Comparison of ENCODE assay signal across 16 mouse cellular contexts in the genomic region with DNA sequence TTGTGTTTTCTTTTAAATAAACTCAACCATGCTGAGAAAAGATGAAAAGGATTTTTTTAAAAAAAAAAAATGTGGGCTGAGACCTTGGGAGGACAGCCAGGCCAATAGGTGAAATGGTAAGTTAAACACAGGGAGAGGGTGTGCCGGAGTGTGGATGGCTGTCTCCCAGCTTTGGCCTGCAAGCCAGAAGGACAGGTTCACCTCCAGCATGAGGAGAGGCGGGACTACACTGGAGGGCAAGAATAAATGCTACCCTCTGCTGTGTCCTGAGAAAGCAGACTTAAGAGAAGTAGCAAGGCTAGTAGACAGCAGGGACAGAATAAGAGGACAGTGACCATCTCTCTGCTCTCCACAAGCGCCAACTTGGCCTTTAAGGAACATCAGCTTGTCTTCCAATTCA.
DNase-seq lines count a peak whose midpoint lies in the region; ATAC-seq and TF ChIP-seq lines count a peak whose summit lies in the region.
"Had no signal": no experiment of that assay in that cellular context is flagged by ENCODE, and none has a peak within 500 bp of the region (broad histone marks: within the 10 kb centered on the region; RNA-seq: fewer than 3 reads in every experiment).

No protein-coding gene starts in this region.

- peaks cover 9% of the 10 kb centered on the region for H3K36me3 ChIP-seq in liver, embryonic 13.5 days
- peaks cover 49% of the 10 kb centered on the region; the same call in 1 of the 2 replicates for H3K36me3 ChIP-seq in intestine, postnatal 0 days (ENCODE audit: control insufficient read depth, insufficient read depth)
- H3K36me3 ChIP-seq in stomach, embryonic 14.5 days (ENCODE audit: control insufficient read depth, insufficient read depth, low read length), result peaks cover 23% of the 10 kb centered on the region; the same call in 1 of the 2 replicates
- H3K36me3 ChIP-seq: forebrain, embryonic 15.5 days had no signal

- no peak for ATAC-seq in liver, embryonic 13.5 days (ENCODE audit: low read depth)
- no peak for ATAC-seq in intestine, postnatal 0 days
- ATAC-seq in stomach, embryonic 14.5 days (ENCODE audit: insufficient number of reproducible peaks, insufficient read depth, low FRiP score, low read depth), result 0 out of 2 replicates have a peak, but pooled peaks have one; percentile 30
- ATAC-seq: forebrain, embryonic 15.5 days; midbrain, embryonic 16.5 days had no signal

- H3K9me3 ChIP-seq in liver, embryonic 13.5 days (replicated peaks), result no peaks in the 10 kb centered on the region
- H3K9me3 ChIP-seq in intestine, postnatal 0 days (ENCODE audit: control insufficient read depth), result no peaks in the 10 kb centered on the region
- no peaks in the 10 kb centered on the region for H3K9me3 ChIP-seq in stomach, embryonic 14.5 days (ENCODE audit: control insufficient read depth, low read depth, low read length)
- H3K9me3 ChIP-seq: forebrain, embryonic 15.5 days had no signal

- H3K9ac ChIP-seq in liver, embryonic 13.5 days, result no peak overlapping the region
- H3K9ac ChIP-seq in intestine, postnatal 0 days (ENCODE audit: low read depth, low read length), result no peak overlapping the region
- no peak overlapping the region for H3K9ac ChIP-seq in stomach, embryonic 14.5 days (replicated peaks; ENCODE audit: low read depth, low read length)
- H3K9ac ChIP-seq: forebrain, embryonic 15.5 days had no signal

- no peaks in the 10 kb centered on the region for H3K27me3 ChIP-seq in liver, embryonic 13.5 days
- H3K27me3 ChIP-seq in intestine, postnatal 0 days (replicated peaks; ENCODE audit: control insufficient read depth, insufficient read depth, low read length), result no peaks in the 10 kb centered on the region
- no peaks in the 10 kb centered on the region for H3K27me3 ChIP-seq in stomach, embryonic 14.5 days (ENCODE audit: control insufficient read depth, insufficient read depth, low read length)
- H3K27me3 ChIP-seq: CH12.LX; forebrain, embryonic 15.5 days had no signal

- TF ChIP-seq CTCF in intestine, postnatal 0 days (IDR thresholded peaks at IDR 0.05; ENCODE audit: low read depth), result no peak

- peaks cover 14% of the 10 kb centered on the region; the same call in 1 of the 2 replicates for H3K4me1 ChIP-seq in liver, embryonic 13.5 days (replicated peaks)
- no peaks in the 10 kb centered on the region for H3K4me1 ChIP-seq in intestine, postnatal 0 days (replicated peaks; ENCODE audit: control insufficient read depth, insufficient read depth, low read length)
- no peaks in the 10 kb centered on the region; the same call in 1 of the 2 replicates for H3K4me1 ChIP-seq in stomach, embryonic 14.5 days (ENCODE audit: control insufficient read depth, insufficient read depth, low read length)
- H3K4me1 ChIP-seq: forebrain, embryonic 15.5 days had no signal

- peak; percentile 20 for DNase-seq in adrenal gland, postnatal 14 days
- DNase-seq in adrenal gland, adult 8-10 months, result no peak
- DNase-seq in liver, embryonic 13.5 days, result no peak
- DNase-seq in liver, result no peak
- DNase-seq in thymus, adult 18-20 months, result no peak
- DNase-seq in spleen, postnatal 14 days (ENCODE audit: low spot score in 2 of 2), result no peak
- DNase-seq: cerebellum, adult 9-11 months; gastrocnemius, adult 2 months; heart, adult 2 months; kidney, postnatal 14 days; left cerebral cortex, postnatal 4 days had no signal

- 68% methylated on average over 3 of the region's 3 CpGs for WGBS in liver, embryonic 13.5 days (ENCODE audit: insufficient replicate concordance)
- 56% methylated on average over 3 of the region's 3 CpGs for whole genome bisulfite sequencing in intestine, postnatal 0 days
- WGBS in stomach, embryonic 14.5 days, result 64% methylated on average over 3 of the region's 3 CpGs

- H3K27ac ChIP-seq in liver, embryonic 13.5 days, result peak overlapping the region; percentile 5; the same call in 1 of the 2 replicates
- H3K27ac ChIP-seq in intestine, postnatal 0 days (ENCODE audit: low read depth, low read length), result peak overlapping the region; percentile 86; the same call in 1 of the 2 replicates
- H3K27ac ChIP-seq in stomach, embryonic 14.5 days (ENCODE audit: low read length), result peak overlapping the region; percentile 34; the same call in 1 of the 2 replicates
- H3K27ac ChIP-seq: forebrain, embryonic 15.5 days; gastrocnemius, adult 2 months; heart, adult 2 months had no signal

- H3K4me3 ChIP-seq in liver, embryonic 13.5 days (replicated peaks), result no peak overlapping the region
- H3K4me3 ChIP-seq in intestine, postnatal 0 days (ENCODE audit: low read depth, low read length), result no peak overlapping the region
- H3K4me3 ChIP-seq in stomach, embryonic 14.5 days (ENCODE audit: low read depth, low read length), result no peak overlapping the region
- H3K4me3 ChIP-seq: forebrain, embryonic 15.5 days; gastrocnemius, adult 2 months; heart, adult 2 months had no signal

- H3K4me2 ChIP-seq in liver, embryonic 13.5 days, result no peak overlapping the region
- H3K4me2 ChIP-seq in intestine, postnatal 0 days (replicated peaks; ENCODE audit: low read depth), result no peak overlapping the region
- H3K4me2 ChIP-seq in stomach, embryonic 14.5 days (replicated peaks; ENCODE audit: low read depth, low read length), result no peak overlapping the region
- H3K4me2 ChIP-seq: forebrain, embryonic 15.5 days had no signal

Comparison
In these comparisons a context has a peak if more than half of its experiments do, and no peak if none do; other contexts are left out.
1. H3K27ac ChIP-seq: peak in every context shown above with its lines; median percentile 86 in intestine, postnatal 0 days; 34 in stomach, embryonic 14.5 days; 5 in liver, embryonic 13.5 days.